Mouse (Mus musculus) fat pad, adult 2 months (tissue): Measurements from ENCODE around the gene Fpr1.
"Not testable (repeated sequence)": the region's sequence is repeated elsewhere in the genome, so short reads cannot be mapped to it uniquely, and the experiment has no call there.

ENCODE experiments used
- DNase-seq: peaks from one replicate; pipeline ENCODE4 v3.0.0-alpha.2; 2011; ENCODE audit warnings: low read depth, low spot score; ENCODE audit errors: extremely low read depth

Fpr1 gene

DNA sequence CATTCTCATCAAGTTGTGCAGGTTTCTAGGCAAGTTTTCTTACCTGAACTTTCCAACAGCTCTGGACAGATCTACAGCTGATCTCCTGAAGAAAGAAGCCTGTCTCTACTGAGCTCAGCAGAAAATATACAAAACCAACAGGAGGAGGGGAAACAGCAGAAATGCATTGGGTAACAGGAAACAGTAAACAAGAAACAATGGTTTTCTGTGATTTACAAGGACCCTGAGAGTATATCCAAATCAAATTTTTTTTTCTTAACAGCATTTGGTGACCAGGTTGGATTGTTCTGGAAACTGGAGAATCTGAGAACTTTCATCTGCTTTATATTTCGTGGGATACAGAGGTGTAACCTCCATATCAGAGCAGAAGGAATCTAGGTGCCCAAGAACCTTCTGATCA, at the start of gene Fpr1:
TSS of gene Fpr1 (minus strand) at position 101 of the 400 bp plus-strand sequence.
- no peak for DNase-seq

GRCm38 (mm10) chr17:17917782-17918181, 34.0 kb upstream of the Fpr1 start:
- no peak for DNase-seq

DNA sequence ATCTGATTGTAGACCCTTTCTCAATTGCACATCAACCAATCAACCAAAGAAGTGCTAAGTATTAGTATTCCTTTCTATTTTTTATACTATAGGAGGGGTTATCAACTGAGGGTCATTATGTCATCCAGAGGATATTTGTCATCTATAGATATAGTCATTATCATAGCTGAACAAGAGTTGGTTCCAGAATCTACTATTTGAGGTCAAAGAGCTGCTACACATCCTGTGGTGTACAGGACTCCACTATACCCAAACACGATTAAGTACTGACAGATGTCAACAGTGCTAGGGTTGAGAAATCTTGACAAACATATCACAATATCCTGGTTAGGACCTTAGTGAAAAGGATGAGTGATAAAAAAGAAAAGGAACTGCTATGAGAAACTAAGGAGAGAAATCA, 33.6 kb upstream of the Fpr1 start:
- DNase-seq: no peak

DNA sequence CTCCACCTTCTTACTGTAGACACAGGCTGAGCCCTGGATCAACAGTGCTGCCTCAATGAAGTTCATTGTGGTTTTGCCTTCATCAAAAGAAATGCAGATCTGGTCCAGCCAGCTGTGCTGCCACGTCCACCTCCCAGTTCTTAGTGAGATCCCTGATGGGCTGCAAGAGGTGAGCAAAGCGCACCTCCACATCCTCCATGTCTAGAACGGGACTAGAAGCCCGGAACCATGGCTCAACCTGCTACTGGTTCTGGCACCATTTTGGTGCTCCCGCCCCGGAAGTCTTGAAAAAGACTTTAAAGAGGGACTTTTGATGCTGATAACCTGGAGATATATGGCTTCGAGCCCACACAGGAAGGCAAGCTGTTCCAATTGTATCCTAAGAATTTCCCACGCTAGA, 28.9 kb upstream of the Fpr1 start:
- not testable (repeated sequence) for DNase-seq

- DNase-seq: peak; percentile 3
Measured at GRCm38 (mm10) chr17:17909636-17910421, 26.1 kb upstream of the Fpr1 start.

DNA sequence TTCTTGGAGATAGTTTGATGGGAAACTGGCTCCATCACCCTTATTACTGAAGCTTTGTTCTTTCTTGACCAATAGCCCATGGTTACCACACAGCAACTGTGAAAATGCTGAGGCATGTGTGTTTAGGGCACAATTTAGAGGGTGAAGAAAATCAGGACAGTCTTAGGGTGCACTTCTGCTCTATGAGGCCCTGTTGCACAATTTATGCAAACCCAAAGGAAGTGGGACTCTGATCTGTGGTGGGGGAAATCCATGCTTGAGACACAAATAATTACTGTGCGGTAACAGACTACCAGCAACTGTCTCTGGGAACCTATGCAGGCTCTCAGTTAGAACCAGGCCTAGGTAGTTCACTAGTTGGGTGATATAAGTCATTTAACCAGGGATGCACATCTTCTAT, 17.0 kb upstream of the Fpr1 start:
- DNase-seq: no peak

- DNase-seq: no peak
Measured at GRCm38 (mm10) chr17:17899268-17899667, 15.5 kb upstream of the Fpr1 start.

GRCm38 (mm10) chr17:17896039-17896438, 12.3 kb upstream of the Fpr1 start:
- peak; percentile 1 for DNase-seq

GRCm38 (mm10) chr17:17889732-17890425, 6.1 kb upstream of the Fpr1 start:
- DNase-seq: no peak

DNA sequence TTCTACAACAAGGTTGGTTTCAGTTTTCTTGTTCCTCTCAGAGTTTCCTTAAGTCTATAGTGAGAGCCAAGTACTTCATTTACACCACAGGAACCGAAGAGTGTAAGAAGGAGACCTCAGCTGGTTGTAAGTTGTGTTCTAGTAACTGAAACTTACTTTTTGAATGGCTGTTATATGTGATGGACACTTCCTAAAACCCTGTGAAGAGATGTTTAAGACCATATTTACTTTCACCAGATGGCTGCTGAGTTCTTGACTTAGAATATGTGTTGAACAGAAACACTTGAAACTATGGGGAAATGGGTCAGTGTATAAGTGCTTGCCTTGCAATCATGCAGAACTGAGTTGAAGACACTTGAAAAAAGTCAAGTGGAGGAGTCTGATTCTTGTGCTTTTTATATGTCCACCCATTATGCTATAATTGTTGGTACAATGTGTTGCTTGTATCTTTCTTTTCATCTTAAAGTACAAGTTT, 4.1 kb upstream of the Fpr1 start, which contains the start of the genes Fpr2 and Fpr3:
TSS of gene Fpr2 (plus strand) at position 51 of the 475 bp plus-strand sequence.
TSS of gene Fpr3 (plus strand) at position 79 of the 475 bp plus-strand sequence.
- DNase-seq: no peak

GRCm38 (mm10) chr17:17882672-17883071, 1.1 kb downstream of the Fpr1 start:
- no peak for DNase-seq

DNA sequence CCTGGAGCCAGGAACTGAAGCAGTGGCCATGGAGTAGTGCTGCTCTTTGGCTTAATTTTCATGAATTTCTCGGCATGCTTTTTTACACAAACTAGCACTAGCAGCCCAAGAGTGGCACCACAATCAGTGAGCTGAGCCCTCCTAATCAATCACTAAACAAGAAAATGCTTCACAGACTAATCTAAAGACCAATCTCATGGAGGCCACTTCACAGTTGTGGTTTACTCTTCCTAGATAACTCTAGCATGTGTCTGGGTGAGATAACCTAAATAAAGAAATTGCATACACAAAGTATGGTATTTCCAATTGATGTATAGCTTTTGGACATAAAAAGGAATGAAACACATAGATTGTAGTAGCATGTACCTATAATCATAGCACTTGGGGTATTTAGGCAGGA, 4.4 kb downstream of the Fpr1 start:
- no peak for DNase-seq

DNA sequence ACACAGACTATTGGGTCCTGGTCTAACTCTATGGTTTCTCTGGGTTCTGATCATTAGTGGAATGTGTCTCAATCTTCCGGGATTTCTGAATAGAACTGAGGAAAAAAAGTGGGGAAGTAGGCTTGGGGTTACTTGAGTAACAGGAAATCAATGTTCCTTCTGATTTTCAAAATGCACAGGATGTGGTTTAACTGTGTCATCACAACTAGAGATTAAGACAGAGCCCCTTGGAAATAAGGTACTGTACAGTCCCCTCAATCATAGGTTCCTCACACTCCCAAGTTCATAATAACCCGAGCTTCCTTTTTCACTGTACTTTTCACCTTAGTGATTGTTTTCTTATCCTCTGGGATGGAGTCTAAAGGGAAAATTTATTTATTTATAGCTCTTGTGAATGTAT, 12.0 kb downstream of the Fpr1 start:
- DNase-seq: no peak

- no peak for DNase-seq
Measured at GRCm38 (mm10) chr17:17870892-17871550, 12.7 kb downstream of the Fpr1 start.

DNA sequence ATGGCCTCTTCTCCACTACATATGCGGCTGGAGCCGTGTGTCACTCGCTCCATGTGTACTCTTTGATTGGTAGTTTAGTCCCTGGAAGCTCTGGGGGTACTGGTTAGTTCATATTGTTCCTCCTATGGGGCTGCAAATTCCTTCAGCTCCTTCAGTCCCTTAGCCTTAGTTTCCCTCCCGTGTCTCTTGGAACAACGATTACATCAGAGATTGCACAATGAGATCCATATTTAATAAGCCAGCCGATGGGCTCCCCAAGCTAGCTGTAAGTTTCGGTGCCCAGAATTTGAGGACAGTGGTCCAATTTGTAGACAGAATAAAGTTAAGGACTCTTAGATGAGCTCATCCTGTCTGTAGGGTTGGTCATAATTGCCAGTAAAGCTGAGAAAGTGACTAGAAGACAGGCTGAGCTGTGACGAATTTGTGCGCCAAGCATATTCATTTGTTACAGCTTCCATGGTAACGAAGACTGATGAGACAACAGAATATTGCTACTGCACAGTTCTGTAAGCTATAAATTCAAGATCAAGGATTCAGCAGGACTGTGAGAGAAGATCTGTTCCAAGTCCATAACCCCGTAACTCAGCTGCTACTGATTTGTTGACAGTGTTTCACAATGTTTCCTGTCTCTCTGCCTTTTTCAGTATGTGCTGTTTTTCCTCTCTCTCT, 16.8 kb downstream of the Fpr1 start:
- no peak for DNase-seq

GRCm38 (mm10) chr17:17865168-17865567, 18.6 kb downstream of the Fpr1 start:
- DNase-seq: no peak

DNA sequence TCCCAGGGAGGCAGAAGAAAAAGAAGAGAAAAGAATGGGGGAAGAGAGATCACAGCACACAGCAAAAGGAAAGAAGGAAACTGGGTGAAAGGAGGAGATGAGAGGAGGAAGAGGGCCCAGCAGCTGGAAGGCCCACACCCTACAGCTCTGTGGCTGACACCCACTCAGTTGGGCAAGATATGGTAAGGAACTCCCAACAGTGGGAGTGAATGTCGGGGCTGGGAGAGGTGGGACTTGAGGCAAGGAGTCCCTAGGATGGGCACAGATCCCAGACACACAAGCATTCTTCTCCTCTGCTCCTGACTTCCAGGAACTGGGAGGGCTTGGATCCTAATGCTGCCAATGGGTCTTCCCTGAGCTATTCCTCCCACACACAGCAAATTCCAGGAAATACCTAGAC, 21.4 kb downstream of the Fpr1 start:
- DNase-seq: no peak

GRCm38 (mm10) chr17:17860110-17860509, 23.6 kb downstream of the Fpr1 start:
- no peak for DNase-seq

GRCm38 (mm10) chr17:17857446-17857845, 26.3 kb downstream of the Fpr1 start:
- DNase-seq: no peak

GRCm38 (mm10) chr17:17856612-17857011, 27.1 kb downstream of the Fpr1 start:
- DNase-seq: no peak
